Mouse (Mus musculus): ENCODE data around the gene Blvrb. TPM values are rescaled to one million over a fixed set of nuclear protein-coding genes. Genes with fewer than 3 reads are reported as not detected.
A peak's percentile ranks its signal among the peaks of the same experiment; 100 is the strongest.

Blvrb gene
- total and polyA plus RNA-seq, 3 experiments = 212 to 460 (median 438) TPM

- Histone ChIP-seq H3K36me3 (replicated peaks) (no peaks in the 10 kb centered on the region), H3K9me3 (replicated peaks) (peaks cover 5% of the 10 kb centered on the region), H3K27me3 (ENCODE audit: insufficient read depth, low read length) (peaks cover 29% of the 10 kb centered on the region), H3K4me3 (ENCODE audit: low read depth, low read length) (no peak overlapping the region), H3K4me1 (ENCODE audit: insufficient read depth, low read depth, low read length) (peaks cover 4% of the 10 kb centered on the region; the same call in 1 of the 2 replicates)
- ATAC-seq (ENCODE audit: extremely low read depth, insufficient number of reproducible peaks, low FRiP score, poor library complexity, severe bottlenecking) = no peak
- no peak for DNase-seq (ENCODE audit: low spot score)
- no peak for TF ChIP-seq GATA2 (IDR thresholded peaks at IDR 0.05; ENCODE audit: borderline replicate concordance, low read depth, low read length)
- no peak for TF ChIP-seq POLR2AphosphoS5 (IDR thresholded peaks at IDR 0.05; ENCODE audit: insufficient replicate concordance, low read depth, low read length)
- TF ChIP-seq TAL1 (conservative IDR thresholded peaks at IDR 0.05; ENCODE audit: low read depth, low read length) = no peak
- no peak for TF ChIP-seq GATA1 (IDR thresholded peaks at IDR 0.05; ENCODE audit: borderline replicate concordance, low read length)
- TF ChIP-seq CTCF (IDR thresholded peaks at IDR 0.05; ENCODE audit: low read depth, low read length) = no peak
Observed at GRCm38 (mm10) chr7:27429135-27429534, 18.6 kb upstream of the Blvrb start.

GRCm38 (mm10) chr7:27433349-27433748 is 14.4 kb upstream of the Blvrb start:
- Histone ChIP-seq H3K4me1 (ENCODE audit: insufficient read depth, low read depth, low read length) (peaks cover 13% of the 10 kb centered on the region), H3K9me3 (replicated peaks) (peaks cover 5% of the 10 kb centered on the region), H3K36me3 (replicated peaks) (no peaks in the 10 kb centered on the region), H3K4me3 (ENCODE audit: low read depth, low read length) (no peak overlapping the region), H3K27me3 (ENCODE audit: insufficient read depth, low read length) (peaks cover 34% of the 10 kb centered on the region)
- ATAC-seq (ENCODE audit: extremely low read depth, insufficient number of reproducible peaks, low FRiP score, poor library complexity, severe bottlenecking) = no peak
- TF ChIP-seq GATA2 (IDR thresholded peaks at IDR 0.05; ENCODE audit: borderline replicate concordance, low read depth, low read length) = no peak
- TF ChIP-seq POLR2AphosphoS5 (IDR thresholded peaks at IDR 0.05; ENCODE audit: insufficient replicate concordance, low read depth, low read length) = no peak
- no peak for TF ChIP-seq CTCF (IDR thresholded peaks at IDR 0.05; ENCODE audit: low read depth, low read length)
- TF ChIP-seq TAL1 (conservative IDR thresholded peaks at IDR 0.05; ENCODE audit: low read depth, low read length) = no peak
- TF ChIP-seq GATA1 (IDR thresholded peaks at IDR 0.05; ENCODE audit: borderline replicate concordance, low read length) = no peak
- DNase-seq (ENCODE audit: low spot score) = no peak

GRCm38 (mm10) chr7:27433794-27434193 is 14.0 kb upstream of the Blvrb start:
- no peak for TF ChIP-seq CTCF (IDR thresholded peaks at IDR 0.05; ENCODE audit: low read depth, low read length)
- TF ChIP-seq TAL1 (conservative IDR thresholded peaks at IDR 0.05; ENCODE audit: low read depth, low read length) = no peak
- TF ChIP-seq GATA2 (IDR thresholded peaks at IDR 0.05; ENCODE audit: borderline replicate concordance, low read depth, low read length) = no peak
- TF ChIP-seq GATA1 (IDR thresholded peaks at IDR 0.05; ENCODE audit: borderline replicate concordance, low read length) = no peak
- TF ChIP-seq POLR2AphosphoS5 (IDR thresholded peaks at IDR 0.05; ENCODE audit: insufficient replicate concordance, low read depth, low read length) = no peak
- DNase-seq (ENCODE audit: low spot score) = no peak
- Histone ChIP-seq H3K36me3 (replicated peaks) (no peaks in the 10 kb centered on the region), H3K4me3 (ENCODE audit: low read depth, low read length) (no peak overlapping the region), H3K27me3 (ENCODE audit: insufficient read depth, low read length) (peaks cover 34% of the 10 kb centered on the region), H3K4me1 (ENCODE audit: insufficient read depth, low read depth, low read length) (peaks cover 13% of the 10 kb centered on the region), H3K9me3 (replicated peaks) (peaks cover 5% of the 10 kb centered on the region)
- ATAC-seq (ENCODE audit: extremely low read depth, insufficient number of reproducible peaks, low FRiP score, poor library complexity, severe bottlenecking) = no peak

- ATAC-seq (ENCODE audit: extremely low read depth, insufficient number of reproducible peaks, low FRiP score, poor library complexity, severe bottlenecking) = peak; percentile 34; the same call in 1 of the 2 replicates
Observed at GRCm38 (mm10) chr7:27437544-27437943, 10.2 kb upstream of the Blvrb start.

GRCm38 (mm10) chr7:27440014-27440413 is 7.8 kb upstream of the Blvrb start:
- Histone ChIP-seq H3K4me3 (ENCODE audit: low read depth, low read length) (no peak overlapping the region), H3K9me3 (replicated peaks) (peaks cover 6% of the 10 kb centered on the region; the same call in 1 of the 2 replicates), H3K36me3 (replicated peaks) (no peaks in the 10 kb centered on the region), H3K27me3 (ENCODE audit: insufficient read depth, low read length) (peaks cover 6% of the 10 kb centered on the region; the same call in 1 of the 2 replicates), H3K4me1 (ENCODE audit: insufficient read depth, low read depth, low read length) (peaks cover 13% of the 10 kb centered on the region)
- DNase-seq (ENCODE audit: low spot score) = no peak
- no peak for ATAC-seq (ENCODE audit: extremely low read depth, insufficient number of reproducible peaks, low FRiP score, poor library complexity, severe bottlenecking)
- no peak for TF ChIP-seq GATA2 (IDR thresholded peaks at IDR 0.05; ENCODE audit: borderline replicate concordance, low read depth, low read length)
- 0 out of 2 replicates have a peak, but pooled peaks have one; percentile 26 for TF ChIP-seq CTCF (IDR thresholded peaks at IDR 0.05; ENCODE audit: low read depth, low read length)

More at GRCm38 (mm10) chr7:27437544-27437943, 10.2 kb upstream of the Blvrb start:
- Histone ChIP-seq H3K4me3 (ENCODE audit: low read depth, low read length) (no peak overlapping the region), H3K9me3 (replicated peaks) (peaks cover 6% of the 10 kb centered on the region; the same call in 1 of the 2 replicates), H3K4me1 (ENCODE audit: insufficient read depth, low read depth, low read length) (peaks cover 17% of the 10 kb centered on the region), H3K36me3 (replicated peaks) (no peaks in the 10 kb centered on the region), H3K27me3 (ENCODE audit: insufficient read depth, low read length) (peaks cover 27% of the 10 kb centered on the region)
- TF ChIP-seq TAL1 (conservative IDR thresholded peaks at IDR 0.05; ENCODE audit: low read depth, low read length) (no peak), CTCF (IDR thresholded peaks at IDR 0.05; ENCODE audit: low read depth, low read length) (peak; percentile 58)
- DNase-seq (ENCODE audit: low spot score) = no peak

- Histone ChIP-seq H3K4me1 (ENCODE audit: insufficient read depth, low read depth, low read length) (peaks cover 46% of the 10 kb centered on the region), H3K27me3 (ENCODE audit: insufficient read depth, low read length) (peaks cover 12% of the 10 kb centered on the region), H3K9me3 (replicated peaks) (no peaks in the 10 kb centered on the region), H3K4me3 (ENCODE audit: low read depth, low read length) (peak overlapping the region; percentile 69; the same call in 1 of the 2 replicates), H3K36me3 (replicated peaks) (peaks cover 11% of the 10 kb centered on the region)
- no peak for DNase-seq (ENCODE audit: low spot score)
- TF ChIP-seq TAL1 (conservative IDR thresholded peaks at IDR 0.05; ENCODE audit: low read depth, low read length) (no peak), GATA1 (IDR thresholded peaks at IDR 0.05; ENCODE audit: borderline replicate concordance, low read length) (no peak), GATA2 (IDR thresholded peaks at IDR 0.05; ENCODE audit: borderline replicate concordance, low read depth, low read length) (no peak), POLR2AphosphoS5 (IDR thresholded peaks at IDR 0.05; ENCODE audit: insufficient replicate concordance, low read depth, low read length) (no peak), CTCF (IDR thresholded peaks at IDR 0.05; ENCODE audit: low read depth, low read length) (no peak)
- no peak for ATAC-seq (ENCODE audit: extremely low read depth, insufficient number of reproducible peaks, low FRiP score, poor library complexity, severe bottlenecking)
Observed at GRCm38 (mm10) chr7:27446051-27446450, 1.7 kb upstream of the Blvrb start.

Measured in G1E (cell line).